In the genomic region with DNA sequence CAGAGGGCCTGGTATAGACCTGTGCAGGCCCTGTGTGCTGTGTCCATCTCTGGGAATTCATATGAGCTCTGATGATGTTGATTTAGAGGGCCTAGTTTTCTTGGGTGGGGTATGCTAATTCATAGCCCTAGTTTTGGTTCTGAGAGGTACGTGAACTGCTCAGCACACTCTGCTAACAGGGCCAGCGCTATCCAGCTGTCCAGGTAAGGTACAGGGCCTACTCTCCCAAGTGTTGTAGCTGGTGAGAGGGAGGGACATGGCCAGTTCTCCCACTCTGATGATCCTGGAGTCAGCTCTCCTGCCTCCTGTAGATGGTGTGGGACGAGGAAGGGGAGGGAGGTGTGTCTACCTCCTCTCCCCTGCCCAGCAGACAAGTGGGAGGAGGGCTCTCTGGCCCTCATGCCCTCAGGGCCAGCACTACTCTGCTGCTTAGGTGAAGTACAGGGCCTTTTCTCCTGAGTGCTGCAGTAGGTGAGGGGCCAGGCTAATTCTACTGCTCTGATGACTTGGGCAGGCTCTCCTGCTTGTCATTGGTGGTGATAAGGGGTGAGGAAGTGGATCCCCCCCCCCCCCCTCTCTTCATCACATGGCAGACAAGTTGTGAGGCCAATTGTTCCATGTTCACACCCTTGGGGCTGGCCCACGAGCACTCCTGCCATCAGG, we compare ENCODE assay signal across 12 mouse cellular contexts. TPM values are rescaled to one million over a fixed set of nuclear protein-coding genes. Genes with fewer than 3 reads are reported as not detected.
DNase-seq lines count a peak whose midpoint lies in the region; ATAC-seq and TF ChIP-seq lines count a peak whose summit lies in the region.
"Had no signal": no experiment of that assay in that cellular context is flagged by ENCODE, and none has a peak within 500 bp of the region (broad histone marks: within the 10 kb centered on the region; RNA-seq: fewer than 3 reads in every experiment).

No protein-coding gene starts in this region.

- no peak overlapping the region for H3K27ac ChIP-seq in embryonic facial prominence, embryonic 11.5 days (replicated peaks; ENCODE audit: low read depth, low read length)
- no peak overlapping the region for H3K27ac ChIP-seq in embryonic facial prominence, embryonic 10.5 days (replicated peaks)
- no peak overlapping the region for H3K27ac ChIP-seq in kidney, embryonic 15.5 days
- H3K27ac ChIP-seq in liver, embryonic 15.5 days (replicated peaks) = no peak overlapping the region
- H3K27ac ChIP-seq in forebrain, postnatal 0 days (ENCODE audit: low read depth, low read length) = no peak overlapping the region
- H3K27ac ChIP-seq: embryonic facial prominence, embryonic 15.5 days had no signal

- H3K9ac ChIP-seq in embryonic facial prominence, embryonic 11.5 days (replicated peaks; ENCODE audit: low read length) = no peak overlapping the region
- no peak overlapping the region for H3K9ac ChIP-seq in kidney, embryonic 15.5 days
- no peak overlapping the region for H3K9ac ChIP-seq in liver, embryonic 15.5 days
- H3K9ac ChIP-seq in forebrain, postnatal 0 days = no peak overlapping the region
- H3K9ac ChIP-seq: embryonic facial prominence, embryonic 15.5 days had no signal

- ATAC-seq in embryonic facial prominence, embryonic 11.5 days (replicated peaks; ENCODE audit: insufficient number of reproducible peaks, low FRiP score, low TSS enrichment, low read depth) = 0 out of 2 replicates have a peak, but pooled peaks have one; percentile 44
- peak; percentile 59 for ATAC-seq in kidney, embryonic 15.5 days (replicated peaks; ENCODE audit: low FRiP score)
- peak; percentile 35 for ATAC-seq in CD4-positive, CD25-positive, alpha-beta regulatory T cell, adult 4 months
- ATAC-seq in liver, embryonic 15.5 days (ENCODE audit: insufficient read depth) = 0 out of 2 replicates have a peak, but pooled peaks have one; percentile 7
- ATAC-seq in forebrain, postnatal 0 days = no peak

- no peak overlapping the region for H3K4me3 ChIP-seq in embryonic facial prominence, embryonic 11.5 days (ENCODE audit: low read depth, low read length)
- no peak overlapping the region for H3K4me3 ChIP-seq in embryonic facial prominence, embryonic 10.5 days
- H3K4me3 ChIP-seq in kidney, embryonic 15.5 days (replicated peaks) = no peak overlapping the region
- H3K4me3 ChIP-seq in liver, embryonic 15.5 days (replicated peaks) = no peak overlapping the region
- no peak overlapping the region for H3K4me3 ChIP-seq in forebrain, postnatal 0 days (ENCODE audit: low read depth, low read length)
- H3K4me3 ChIP-seq: embryonic facial prominence, embryonic 15.5 days had no signal

- TF ChIP-seq CTCF in forebrain, postnatal 0 days (IDR thresholded peaks at IDR 0.05; ENCODE audit: low read depth) = no peak

- WGBS in embryonic facial prominence, embryonic 11.5 days = 75% methylated on average over 4 of the region's 4 CpGs
- 79% methylated on average over 4 of the region's 4 CpGs for WGBS in embryonic facial prominence, embryonic 10.5 days
- WGBS in kidney, embryonic 15.5 days = 71% methylated on average over 4 of the region's 4 CpGs
- WGBS in liver, embryonic 15.5 days (ENCODE audit: insufficient replicate concordance) = 77% methylated on average over 4 of the region's 4 CpGs
- 87% methylated on average over 4 of the region's 4 CpGs for WGBS in forebrain, postnatal 0 days

- no peaks in the 10 kb centered on the region for H3K4me1 ChIP-seq in embryonic facial prominence, embryonic 11.5 days (ENCODE audit: control insufficient read depth, insufficient read depth, low read length)
- peaks cover 5% of the 10 kb centered on the region; the same call in 1 of the 2 replicates for H3K4me1 ChIP-seq in embryonic facial prominence, embryonic 10.5 days
- H3K4me1 ChIP-seq in kidney, embryonic 15.5 days = peaks cover 4% of the 10 kb centered on the region
- H3K4me1 ChIP-seq in liver, embryonic 15.5 days (replicated peaks) = peaks cover 5% of the 10 kb centered on the region; the same call in 1 of the 2 replicates
- H3K4me1 ChIP-seq in forebrain, postnatal 0 days (ENCODE audit: insufficient read depth) = no peaks in the 10 kb centered on the region
- H3K4me1 ChIP-seq: embryonic facial prominence, embryonic 15.5 days had no signal

- H3K4me2 ChIP-seq in embryonic facial prominence, embryonic 11.5 days (ENCODE audit: low read depth, low read length) = no peak overlapping the region
- no peak overlapping the region for H3K4me2 ChIP-seq in kidney, embryonic 15.5 days
- H3K4me2 ChIP-seq in liver, embryonic 15.5 days = no peak overlapping the region
- H3K4me2 ChIP-seq in forebrain, postnatal 0 days (ENCODE audit: low read depth) = no peak overlapping the region
- H3K4me2 ChIP-seq: embryonic facial prominence, embryonic 15.5 days had no signal

- no peaks in the 10 kb centered on the region for H3K9me3 ChIP-seq in embryonic facial prominence, embryonic 11.5 days (replicated peaks; ENCODE audit: control insufficient read depth, low read length)
- no peaks in the 10 kb centered on the region for H3K9me3 ChIP-seq in embryonic facial prominence, embryonic 10.5 days
- H3K9me3 ChIP-seq in kidney, embryonic 15.5 days (replicated peaks) = no peaks in the 10 kb centered on the region
- no peaks in the 10 kb centered on the region for H3K9me3 ChIP-seq in liver, embryonic 15.5 days (replicated peaks)
- no peaks in the 10 kb centered on the region for H3K9me3 ChIP-seq in forebrain, postnatal 0 days (ENCODE audit: low read length)
- H3K9me3 ChIP-seq: embryonic facial prominence, embryonic 15.5 days had no signal

- no peak for DNase-seq in embryonic facial prominence, embryonic 11.5 days (ENCODE audit: low spot score)
- no peak for DNase-seq in embryonic facial prominence, embryonic 10.5 days (ENCODE audit: low spot score)
- DNase-seq in kidney, postnatal 14 days = no peak
- no peak for DNase-seq in adrenal gland, postnatal 10 days
- no peak for DNase-seq in forebrain, postnatal 0 days
- DNase-seq: cerebellum, adult 9-11 months; gastrocnemius, postnatal 36 days; lung, postnatal 4 days had no signal

- H3K36me3 ChIP-seq in embryonic facial prominence, embryonic 11.5 days (replicated peaks; ENCODE audit: control insufficient read depth, insufficient read depth, low read depth, low read length) = no peaks in the 10 kb centered on the region
- peaks cover 16% of the 10 kb centered on the region for H3K36me3 ChIP-seq in embryonic facial prominence, embryonic 10.5 days (replicated peaks)
- H3K36me3 ChIP-seq in kidney, embryonic 15.5 days = peaks cover 7% of the 10 kb centered on the region
- H3K36me3 ChIP-seq in liver, embryonic 15.5 days (replicated peaks) = no peaks in the 10 kb centered on the region
- H3K36me3 ChIP-seq in forebrain, postnatal 0 days (ENCODE audit: insufficient read depth) = no peaks in the 10 kb centered on the region
- H3K36me3 ChIP-seq: embryonic facial prominence, embryonic 15.5 days had no signal

- no peaks in the 10 kb centered on the region for H3K27me3 ChIP-seq in embryonic facial prominence, embryonic 11.5 days (ENCODE audit: control insufficient read depth, insufficient read depth, low read length)
- H3K27me3 ChIP-seq in embryonic facial prominence, embryonic 10.5 days (replicated peaks; ENCODE audit: low read depth, poor library complexity, severe bottlenecking) = no peaks in the 10 kb centered on the region
- H3K27me3 ChIP-seq in kidney, embryonic 15.5 days = no peaks in the 10 kb centered on the region
- no peaks in the 10 kb centered on the region for H3K27me3 ChIP-seq in liver, embryonic 15.5 days
- no peaks in the 10 kb centered on the region for H3K27me3 ChIP-seq in forebrain, postnatal 0 days (ENCODE audit: insufficient read depth, low read length)
- H3K27me3 ChIP-seq: embryonic facial prominence, embryonic 15.5 days had no signal

RNA-seq across cellular contexts. Expression of a gene that starts 8.3 kb away (rescaled TPM):
- polyA plus RNA-seq in embryonic facial prominence, embryonic 11.5 days (2014; fragmentation: Nextera tagmentation; extraction: Ambion mirVana) = 15.1 and 19.5 TPM in 2 replicates
- polyA plus RNA-seq in embryonic facial prominence, embryonic 10.5 days (2016; fragmentation: Nextera tagmentation; extraction: Ambion mirVana) = 12.1 and 12.9 TPM in 2 replicates
- 14.1 and 14.5 TPM in 2 replicates for polyA plus RNA-seq in kidney, embryonic 15.5 days (2015; fragmentation: Nextera tagmentation; extraction: Ambion mirVana)
- 10 to 100 TPM; 83.8 to 89.5 TPM for polyA plus RNA-seq in CD4-positive, CD25-positive, alpha-beta regulatory T cell, adult 4 months (2017; shearing (Covaris generic))
- 3.7 and 4.2 TPM in 2 replicates for polyA plus RNA-seq in liver, embryonic 15.5 days (2015; fragmentation: Nextera tagmentation; extraction: Ambion mirVana)
- 10 to 100 TPM; 29.9 to 39.0 TPM for total RNA-seq in adrenal gland, postnatal 10 days (2021)
- 36.4 and 40.2 TPM in 2 replicates for total RNA-seq in forebrain, postnatal 0 days (2014; rRNA removed)
- 4.4 and 5.6 TPM in 2 replicates for polyA plus RNA-seq in forebrain, postnatal 0 days (2015; fragmentation: Nextera tagmentation; extraction: Ambion mirVana)
